Mouse (Mus musculus): ENCODE measurements around the gene Spag7. TPM values are rescaled to one million over a fixed set of nuclear protein-coding genes. Genes with fewer than 3 reads are reported as not detected.

Gene Spag7
- polyA plus RNA-seq, 1 experiment from 2014 or later, result 143 TPM

- peak overlapping the region; percentile 92 for H3K9ac ChIP-seq
- H3K4me3 ChIP-seq, result peak overlapping the region; percentile 99
- H3K9me3 ChIP-seq (replicated peaks), result no peaks in the 10 kb centered on the region
- H3K4me2 ChIP-seq (replicated peaks), result peak overlapping the region; percentile 98
- peak overlapping the region; percentile 98 for H3K27ac ChIP-seq
- no peaks in the 10 kb centered on the region for H3K27me3 ChIP-seq
- WGBS, result under 1% methylated on average over 55 of the region's 63 CpGs
- peaks cover 52% of the 10 kb centered on the region for H3K4me1 ChIP-seq
- peaks cover 37% of the 10 kb centered on the region for H3K36me3 ChIP-seq
- ATAC-seq (ENCODE audit: low FRiP score), result peak; percentile 66
These were observed 15.6 kb downstream of the Spag7 start for GRCm38 (mm10) chr11:70653345-70654197.

DNA sequence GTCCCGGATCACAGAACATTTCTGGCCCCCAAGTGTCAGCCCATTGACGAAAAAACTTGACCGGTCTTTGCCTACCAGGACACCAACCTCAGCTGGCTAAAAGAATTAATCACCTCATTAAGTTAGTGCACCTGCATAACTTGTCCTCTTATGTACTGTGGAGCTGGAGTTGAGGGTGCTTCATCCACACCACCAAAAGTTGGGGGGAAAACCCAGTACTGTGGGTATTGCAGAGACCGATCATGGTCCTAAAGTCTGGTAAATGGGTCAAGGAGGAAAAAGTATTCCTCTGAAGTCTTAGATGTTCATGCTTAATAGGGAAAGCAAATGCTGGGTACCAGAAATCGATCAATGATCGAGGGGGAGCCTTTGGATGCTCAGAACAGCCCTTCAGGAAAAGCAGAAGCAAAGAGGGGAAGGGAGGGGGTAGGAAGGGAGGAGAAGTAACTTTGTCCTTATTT, 16.3 kb downstream of the Spag7 start:
- peak overlapping the region; percentile 98 for H3K4me2 ChIP-seq (replicated peaks)
- peaks cover 37% of the 10 kb centered on the region for H3K36me3 ChIP-seq
- H3K9ac ChIP-seq, result peak overlapping the region; percentile 92
- H3K9me3 ChIP-seq (replicated peaks), result no peaks in the 10 kb centered on the region
- peak overlapping the region; percentile 99 for H3K4me3 ChIP-seq
- H3K27me3 ChIP-seq, result no peaks in the 10 kb centered on the region
- peaks cover 57% of the 10 kb centered on the region for H3K4me1 ChIP-seq
- 59% methylated on average over 6 of the region's 6 CpGs for WGBS
- no peak for ATAC-seq (ENCODE audit: low FRiP score)
- H3K27ac ChIP-seq, result peak overlapping the region; percentile 98

GRCm38 (mm10) chr11:70652029-70652883, 17.0 kb downstream of the Spag7 start:
- Histone ChIP-seq H3K9ac (peak overlapping the region; percentile 92), H3K4me1 (peaks cover 58% of the 10 kb centered on the region), H3K27me3 (no peaks in the 10 kb centered on the region), H3K4me3 (peak overlapping the region; percentile 99), H3K4me2 (replicated peaks) (peak overlapping the region; percentile 98), H3K36me3 (peaks cover 37% of the 10 kb centered on the region), H3K9me3 (replicated peaks) (no peaks in the 10 kb centered on the region), H3K27ac (0 out of 2 replicates have a peak overlapping the region, but pooled peaks have one; percentile 98)
- no peak for ATAC-seq (ENCODE audit: low FRiP score)
- WGBS, result 58% methylated on average over 12 of the region's 12 CpGs

DNA sequence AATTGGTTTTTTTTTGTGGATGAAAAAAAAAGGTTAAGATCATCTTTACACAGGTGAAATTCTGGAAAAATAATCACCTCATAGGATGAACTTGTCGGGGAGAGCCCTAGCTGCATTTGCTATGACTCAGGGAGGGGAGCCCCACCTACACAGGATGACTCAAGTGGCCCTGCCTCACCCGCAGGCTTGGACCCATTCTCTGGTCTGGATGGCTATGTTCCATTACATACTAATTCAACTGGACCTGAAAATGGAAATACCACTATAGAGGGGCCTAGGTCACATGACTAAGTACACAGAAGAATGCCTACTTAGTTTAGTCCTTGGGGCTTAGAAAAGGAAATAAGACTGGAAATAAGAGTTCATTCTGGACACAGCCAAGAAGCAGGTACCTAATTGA, 17.8 kb downstream of the Spag7 start:
- Histone ChIP-seq H3K9ac (no peak overlapping the region), H3K27ac (no peak overlapping the region), H3K9me3 (replicated peaks) (no peaks in the 10 kb centered on the region), H3K4me3 (no peak overlapping the region), H3K4me1 (peaks cover 50% of the 10 kb centered on the region), H3K27me3 (no peaks in the 10 kb centered on the region), H3K36me3 (peaks cover 37% of the 10 kb centered on the region), H3K4me2 (replicated peaks) (no peak overlapping the region)
- ATAC-seq (ENCODE audit: low FRiP score), result no peak
- WGBS, result 90% methylated on average over 2 of the region's 2 CpGs

DNA sequence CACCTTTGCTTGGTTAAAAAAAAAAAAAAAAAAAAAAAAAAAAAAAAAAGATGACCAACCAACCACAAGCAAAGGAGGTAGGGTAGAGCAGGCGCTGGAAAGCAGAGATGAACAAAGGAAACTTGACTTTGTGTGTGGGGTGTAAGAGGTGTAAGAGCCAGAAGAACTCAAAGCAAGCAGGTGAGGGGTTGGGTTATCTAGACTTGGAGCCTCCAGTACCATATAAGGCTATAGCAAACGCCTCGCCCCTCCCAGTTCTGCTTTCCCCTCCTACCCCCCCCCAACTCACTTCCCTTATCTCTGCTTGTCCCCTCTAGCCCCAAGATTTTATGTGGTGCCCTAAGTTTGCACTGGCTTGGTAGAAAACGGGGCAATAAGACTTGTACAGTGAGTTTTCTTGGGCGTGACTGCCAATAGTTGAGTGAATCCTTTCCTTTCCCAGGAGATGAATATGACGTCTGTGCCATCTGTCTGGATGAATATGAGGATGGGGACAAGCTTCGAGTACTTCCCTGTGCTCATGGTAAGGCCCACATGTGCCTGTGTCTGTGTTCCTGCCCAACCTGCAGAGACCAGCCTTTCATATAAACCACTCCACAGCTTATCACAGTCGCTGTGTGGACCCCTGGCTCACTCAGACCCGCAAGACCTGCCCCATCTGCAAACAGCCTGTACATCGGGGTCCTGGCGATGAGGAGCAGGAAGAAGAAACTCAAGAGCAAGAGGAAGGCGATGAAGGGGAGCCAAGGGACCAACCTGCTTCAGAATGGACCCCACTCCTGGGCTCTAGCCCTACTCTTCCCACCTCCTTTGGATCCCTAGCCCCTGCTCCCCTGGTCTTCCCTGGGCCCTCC, 18.7 kb downstream of the Spag7 start:
- WGBS, result 81% methylated on average over 12 of the region's 12 CpGs
- no peaks in the 10 kb centered on the region for H3K9me3 ChIP-seq (replicated peaks)
- peaks cover 50% of the 10 kb centered on the region for H3K4me1 ChIP-seq
- H3K9ac ChIP-seq, result 0 out of 2 replicates have a peak overlapping the region, but pooled peaks have one; percentile 35
- H3K4me2 ChIP-seq (replicated peaks), result no peak overlapping the region
- peaks cover 39% of the 10 kb centered on the region for H3K36me3 ChIP-seq
- H3K4me3 ChIP-seq, result no peak overlapping the region
- no peak for ATAC-seq (ENCODE audit: low FRiP score)
- H3K27ac ChIP-seq, result no peak overlapping the region
- H3K27me3 ChIP-seq, result no peaks in the 10 kb centered on the region

GRCm38 (mm10) chr11:70649185-70649734, 20.0 kb downstream of the Spag7 start:
- no peaks in the 10 kb centered on the region for H3K9me3 ChIP-seq (replicated peaks)
- no peaks in the 10 kb centered on the region for H3K27me3 ChIP-seq
- no peak overlapping the region for H3K27ac ChIP-seq
- 86% methylated on average over 8 of the region's 8 CpGs for WGBS
- H3K4me1 ChIP-seq, result peaks cover 51% of the 10 kb centered on the region
- no peak for ATAC-seq (ENCODE audit: low FRiP score)
- peaks cover 52% of the 10 kb centered on the region for H3K36me3 ChIP-seq
- H3K9ac ChIP-seq, result no peak overlapping the region
- H3K4me3 ChIP-seq, result no peak overlapping the region; the same call in 1 of the 2 replicates
- peak overlapping the region; percentile 99; the same call in 1 of the 2 replicates for H3K4me2 ChIP-seq (replicated peaks)

- H3K4me1 ChIP-seq, result peaks cover 51% of the 10 kb centered on the region
These were observed 20.7 kb downstream of the Spag7 start for GRCm38 (mm10) chr11:70648512-70648911.

DNA sequence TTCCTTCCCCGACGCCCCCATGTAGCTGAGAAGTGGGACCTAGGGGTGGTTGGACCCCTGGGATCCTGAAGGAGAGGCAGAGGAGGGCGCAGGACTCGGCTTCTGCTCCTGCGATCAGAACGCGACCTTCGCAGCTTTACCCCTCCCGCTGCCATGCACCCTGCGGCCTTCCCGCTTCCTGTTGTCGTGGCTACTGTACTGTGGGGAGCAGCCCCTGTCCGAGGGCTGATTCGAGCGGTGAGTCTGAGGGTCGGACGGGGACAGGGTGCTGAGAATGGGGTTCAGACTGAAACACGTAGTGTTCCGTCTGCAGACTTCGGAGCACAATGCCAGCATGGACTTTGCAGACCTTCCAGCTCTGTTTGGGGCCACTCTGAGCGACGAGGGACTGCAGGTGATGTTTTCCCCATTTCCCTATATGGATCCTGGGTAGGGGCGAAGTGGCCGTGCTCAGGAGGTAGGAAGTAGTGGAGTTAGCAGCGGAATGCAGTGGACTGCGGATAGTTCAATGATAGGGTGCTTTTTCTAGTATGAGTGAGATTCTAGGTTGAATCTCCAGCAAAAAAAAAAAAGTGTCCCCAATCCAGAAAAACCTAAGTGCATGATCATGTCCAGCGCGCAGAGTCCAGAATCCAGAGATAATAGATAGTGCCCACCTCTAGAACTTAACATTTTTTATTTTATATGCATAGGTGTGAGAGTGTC, 21.3 kb downstream of the Spag7 start:
- peak; percentile 38 for ATAC-seq (ENCODE audit: low FRiP score)
- H3K27me3 ChIP-seq, result no peaks in the 10 kb centered on the region
- peak overlapping the region; percentile 66 for H3K4me3 ChIP-seq
- H3K27ac ChIP-seq, result peak overlapping the region; percentile 93
- peak overlapping the region; percentile 81 for H3K9ac ChIP-seq
- H3K4me2 ChIP-seq (replicated peaks), result peak overlapping the region; percentile 99
- H3K36me3 ChIP-seq, result peaks cover 60% of the 10 kb centered on the region
- H3K4me1 ChIP-seq, result peaks cover 47% of the 10 kb centered on the region
- no peaks in the 10 kb centered on the region for H3K9me3 ChIP-seq (replicated peaks)
- 3% methylated on average over 28 of the region's 28 CpGs for WGBS

More at GRCm38 (mm10) chr11:70648512-70648911, 20.7 kb downstream of the Spag7 start:
- no peak for ATAC-seq (ENCODE audit: low FRiP score)
- Histone ChIP-seq H3K4me3 (peak overlapping the region; percentile 66), H3K27me3 (no peaks in the 10 kb centered on the region), H3K9ac (peak overlapping the region; percentile 81; the same call in 1 of the 2 replicates), H3K36me3 (peaks cover 55% of the 10 kb centered on the region), H3K9me3 (replicated peaks) (no peaks in the 10 kb centered on the region), H3K27ac (no peak overlapping the region), H3K4me2 (replicated peaks) (peak overlapping the region; percentile 99)
- 86% methylated on average over 4 of the region's 4 CpGs for WGBS

DNA sequence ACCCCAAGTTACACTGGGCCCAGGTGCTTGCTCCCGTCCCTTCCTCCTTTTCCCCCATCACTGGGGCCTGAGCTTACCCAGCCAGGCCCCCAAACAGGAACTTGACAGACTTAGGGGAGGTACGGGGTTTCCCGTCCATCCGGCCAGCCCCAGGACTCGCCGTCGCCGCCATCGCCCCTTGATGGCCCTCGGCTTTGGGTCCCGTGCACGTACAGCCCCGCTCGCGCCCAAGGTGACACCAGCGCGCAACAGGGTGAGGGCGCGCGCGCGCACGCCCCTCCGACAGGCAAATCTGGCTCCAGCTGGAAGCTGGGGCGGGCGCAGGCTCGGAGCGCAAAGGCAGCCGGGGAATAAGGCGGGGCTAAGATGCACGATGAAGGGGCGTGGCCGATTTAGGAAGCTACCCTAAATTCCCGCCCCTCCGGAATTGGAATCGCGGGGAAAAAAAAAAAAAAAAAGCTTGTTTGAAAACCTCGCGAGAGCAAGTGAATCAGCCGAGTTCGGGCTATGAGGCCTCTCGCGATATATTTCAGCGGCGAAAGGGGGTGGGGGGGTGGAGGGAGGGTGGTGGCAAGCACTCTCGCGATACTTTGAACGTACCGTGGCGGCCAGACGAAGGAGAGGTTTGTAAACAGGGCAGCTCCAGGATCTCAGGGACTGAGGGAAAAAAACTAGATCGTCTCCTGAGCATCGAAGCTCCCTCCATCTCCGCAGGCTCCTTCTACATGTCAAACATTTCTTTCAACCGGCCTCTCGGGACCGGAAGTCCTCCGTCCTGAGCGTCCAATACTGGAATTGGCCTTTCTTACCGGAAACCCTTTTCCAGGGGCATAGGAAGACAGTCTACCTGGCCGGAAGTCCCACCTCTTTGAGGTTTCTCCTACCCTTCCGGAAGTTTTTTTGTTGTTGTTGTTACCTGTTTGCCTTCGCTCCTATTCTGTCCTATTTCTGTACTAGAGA, 22.2 kb downstream of the Spag7 start, which contains the start of the genes Rnf167 and Slc25a11:
Gene Rnf167, plus strand, starts transcription at position 545 of the 960 bp plus-strand sequence.
Gene Slc25a11, minus strand, starts transcription at position 789 of the 960 bp plus-strand sequence.
- under 1% methylated on average over 63 of the region's 63 CpGs for WGBS
- peaks cover 38% of the 10 kb centered on the region for H3K4me1 ChIP-seq
- H3K4me3 ChIP-seq, result peak within 1 kb of the TSS; percentile 66
- H3K36me3 ChIP-seq, result peaks cover 52% of the 10 kb centered on the region
- H3K27ac ChIP-seq, result peak within 1 kb of the TSS; percentile 93
- H3K27me3 ChIP-seq, result no peaks in the 10 kb centered on the region
- ATAC-seq (ENCODE audit: low FRiP score), result peak; percentile 89
- peak within 1 kb of the TSS; percentile 99 for H3K4me2 ChIP-seq (replicated peaks)
- no peaks in the 10 kb centered on the region for H3K9me3 ChIP-seq (replicated peaks)
- peak within 1 kb of the TSS; percentile 81 for H3K9ac ChIP-seq

DNA sequence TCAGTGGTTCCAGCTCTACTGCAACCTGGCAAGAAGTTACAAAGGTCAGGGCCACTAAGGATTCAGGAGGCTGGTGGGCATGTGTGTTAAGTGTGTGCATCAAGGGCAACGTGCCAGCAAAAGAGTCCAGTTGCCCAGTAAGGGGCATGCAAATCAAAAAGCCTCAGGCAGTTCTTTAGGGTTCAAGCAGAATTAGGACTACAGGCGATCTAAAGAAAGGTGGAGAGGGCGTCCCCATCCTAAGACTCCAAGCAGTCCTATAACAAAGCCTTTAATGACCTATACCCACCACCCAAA, 23.0 kb downstream of the Spag7 start:
- Histone ChIP-seq H3K36me3 (peaks cover 46% of the 10 kb centered on the region), H3K4me1 (peaks cover 36% of the 10 kb centered on the region), H3K27me3 (no peaks in the 10 kb centered on the region), H3K27ac (peak overlapping the region; percentile 93), H3K9ac (peak overlapping the region; percentile 80), H3K4me2 (replicated peaks) (peak overlapping the region; percentile 91), H3K4me3 (peak overlapping the region; percentile 66), H3K9me3 (replicated peaks) (no peaks in the 10 kb centered on the region)
- WGBS, result 20% methylated on average over 3 of the region's 3 CpGs
- no peak; the same call in 1 of the 2 replicates for ATAC-seq (ENCODE audit: low FRiP score)
